Mouse (Mus musculus): ENCODE results near the gene Syt1.
A peak's percentile ranks its signal among the peaks of the same experiment; 100 is the strongest.

The Syt1 gene

DNA sequence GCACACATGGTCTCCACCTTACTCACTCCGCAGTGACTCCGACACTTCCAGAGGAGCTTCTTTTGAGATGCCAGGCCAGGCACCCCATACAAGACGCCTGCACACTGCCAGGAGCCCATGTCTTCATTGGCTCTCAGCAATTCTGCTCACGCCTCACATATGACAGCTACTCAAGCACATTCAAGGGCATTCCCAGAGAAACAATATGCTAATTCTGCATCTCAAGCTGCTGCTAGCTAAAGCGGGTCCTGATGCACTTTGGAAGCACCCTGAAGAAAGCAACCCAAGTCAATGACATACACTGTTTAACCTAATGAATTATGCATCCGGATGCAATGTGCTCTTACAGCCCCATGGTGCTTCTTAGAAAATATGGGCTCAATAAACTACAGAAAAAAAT is 247.1 kb downstream of the Syt1 start:
- DNase-seq (ENCODE audit: low spot score in 2 of 2), result no peak

DNA sequence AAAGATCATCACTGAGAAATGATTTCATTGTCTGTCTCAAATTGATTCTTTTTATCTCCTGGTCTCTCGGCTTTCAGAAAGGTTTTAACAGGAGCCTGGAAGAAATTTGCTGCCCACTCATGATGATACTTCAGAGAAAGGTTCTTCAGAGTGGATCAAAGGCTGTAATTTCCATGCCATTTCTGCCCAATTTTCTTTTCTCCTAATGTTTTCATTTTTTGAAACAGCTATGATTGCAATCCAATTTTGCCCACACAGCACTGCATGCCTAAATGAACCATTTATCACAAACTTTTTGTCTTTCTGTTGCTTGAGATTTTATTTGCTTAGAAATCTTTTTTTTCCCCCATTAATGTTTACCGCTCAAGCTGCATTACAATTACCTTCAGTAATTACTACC is 257.5 kb downstream of the Syt1 start:
- DNase-seq (ENCODE audit: low spot score in 2 of 2), result no peak

DNA sequence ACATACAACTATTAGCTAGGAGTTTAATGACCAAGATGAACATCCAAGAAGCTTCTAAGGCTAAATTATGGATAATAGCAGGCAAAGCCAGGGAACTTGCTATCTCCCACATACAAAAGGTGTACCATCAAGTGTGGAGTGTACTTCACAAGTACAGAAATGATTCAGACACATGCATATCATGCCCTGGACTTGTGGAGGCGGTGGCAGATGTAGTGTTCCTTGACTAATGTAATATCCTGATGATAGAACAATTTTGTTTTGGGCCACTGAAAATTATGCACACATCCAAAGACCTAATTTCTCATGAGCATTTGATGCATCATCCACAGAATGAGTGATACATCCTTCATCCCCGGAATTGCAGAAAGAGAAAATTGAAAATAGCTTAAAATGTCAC is 267.0 kb downstream of the Syt1 start:
- DNase-seq (ENCODE audit: low spot score in 2 of 2), result no peak

DNA sequence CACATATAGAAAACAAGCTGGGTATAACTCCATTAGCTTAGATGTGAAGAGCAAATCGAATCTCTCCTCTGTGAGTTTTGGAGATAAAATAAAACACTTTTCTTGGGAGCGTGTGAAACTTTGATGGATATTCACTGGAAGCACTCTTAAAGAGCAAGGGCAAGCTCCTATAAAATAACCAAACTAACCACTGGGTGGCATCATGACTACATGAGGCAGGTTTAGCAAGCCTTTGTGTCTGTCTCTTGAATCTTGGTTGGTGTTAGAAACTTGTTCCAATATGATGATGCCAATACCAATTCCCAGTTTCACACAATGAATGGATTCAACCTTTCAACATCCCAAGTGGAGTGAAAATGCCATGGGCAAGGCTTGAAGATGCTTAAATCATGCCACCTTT is 276.8 kb downstream of the Syt1 start:
- DNase-seq (ENCODE audit: low spot score in 2 of 2), result no peak

DNA sequence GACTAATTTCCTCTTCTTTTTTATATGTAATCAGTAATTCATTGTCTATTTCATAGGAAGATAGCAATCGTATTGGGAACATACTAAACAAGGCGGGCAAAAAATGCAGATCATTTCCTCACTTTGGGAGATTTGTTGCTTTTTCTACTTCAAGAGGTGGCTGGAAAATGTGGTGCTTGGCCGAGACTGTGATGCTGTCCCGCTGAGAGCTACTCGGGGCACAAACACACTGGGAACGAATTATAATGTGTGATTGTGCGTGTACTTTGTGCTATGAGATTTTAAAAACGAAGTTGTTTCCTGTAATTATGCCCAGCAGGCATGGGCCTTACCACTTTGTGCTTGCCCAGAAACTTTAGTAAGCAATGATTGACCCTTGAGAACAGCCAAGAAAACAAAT is 281.8 kb downstream of the Syt1 start:
- DNase-seq (ENCODE audit: low spot score in 2 of 2), result no peak

DNA sequence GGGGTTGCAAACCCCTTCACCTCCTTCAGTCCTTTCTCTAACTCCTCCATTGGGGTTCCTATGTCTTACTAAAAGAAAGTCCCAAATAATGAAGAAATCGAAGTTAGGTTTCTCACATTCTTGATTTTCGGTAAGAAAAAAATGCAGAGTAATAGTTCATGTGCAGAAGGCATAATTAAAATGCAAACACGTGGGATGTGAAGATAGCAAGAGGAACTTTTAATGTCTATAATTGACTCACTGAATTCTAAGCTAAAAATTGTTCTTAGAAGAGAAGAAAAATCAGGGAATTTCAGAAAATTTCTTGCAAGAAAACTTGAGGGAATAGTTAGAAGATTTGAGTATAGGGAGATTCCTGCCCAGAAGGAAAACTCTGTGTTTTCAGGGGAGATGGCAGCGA is 284.4 kb downstream of the Syt1 start:
- DNase-seq (ENCODE audit: low spot score in 2 of 2), result no peak

DNA sequence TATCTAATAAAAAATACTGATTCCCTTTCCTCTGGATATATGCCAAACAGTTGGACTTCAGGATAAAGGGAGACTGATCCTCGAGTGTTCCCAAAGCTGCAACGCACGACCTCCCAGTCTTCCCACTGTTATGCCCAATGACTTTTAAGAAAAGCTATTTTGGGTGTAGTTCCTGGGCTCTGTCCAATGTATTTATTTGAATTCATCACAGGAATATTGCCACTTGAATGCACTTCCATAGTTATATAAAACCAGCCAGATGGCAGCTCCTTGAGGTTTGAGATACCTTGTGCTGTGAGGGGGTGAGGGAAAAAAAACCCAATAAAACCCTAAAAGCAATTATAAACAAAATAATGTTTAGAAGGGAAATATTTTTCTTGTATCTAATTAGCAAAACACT is 285.9 kb downstream of the Syt1 start:
- no peak for DNase-seq (ENCODE audit: low spot score in 2 of 2)

DNA sequence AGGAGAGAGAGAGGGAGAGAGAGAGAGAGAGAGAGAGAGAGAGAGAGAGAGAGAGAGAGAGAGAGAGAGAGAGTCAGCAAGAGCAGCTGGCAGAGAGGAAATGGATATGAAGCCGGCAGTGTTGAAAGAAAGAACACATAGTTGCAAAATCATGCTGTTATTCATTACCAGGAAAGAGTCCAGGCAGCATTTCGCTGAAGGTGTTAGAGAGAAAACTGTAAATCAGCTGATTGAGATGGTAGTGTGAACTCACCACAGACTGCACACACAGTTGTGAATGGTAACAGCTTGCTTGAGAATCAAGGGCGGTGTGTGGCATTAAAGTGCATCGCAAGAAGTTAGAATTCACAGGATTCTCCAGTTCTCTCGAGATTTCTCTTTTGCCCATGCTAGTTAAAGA is 300.3 kb downstream of the Syt1 start:
- DNase-seq (ENCODE audit: low spot score in 2 of 2), result peak in 1 of 2 experiments; percentile 37

DNA sequence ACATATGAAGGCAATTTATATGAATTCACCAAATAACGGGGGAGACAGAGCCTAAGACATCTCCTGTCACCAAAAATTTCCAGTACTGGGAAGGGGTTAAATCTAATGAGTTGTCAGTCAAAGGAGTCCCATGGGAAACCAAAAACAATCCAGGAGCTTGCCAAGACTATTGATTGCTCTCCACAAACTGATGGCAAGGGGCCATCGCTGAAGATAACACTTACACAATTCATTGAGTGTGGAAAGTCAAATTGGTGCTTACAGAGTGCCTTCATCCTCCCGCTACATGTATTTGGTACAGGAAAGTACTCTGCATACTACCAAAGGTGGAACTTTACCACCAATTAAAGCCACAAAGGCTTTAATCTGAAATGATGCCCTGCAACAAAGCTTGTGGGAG is 305.1 kb downstream of the Syt1 start:
- DNase-seq (ENCODE audit: low spot score in 2 of 2), result no peak

DNA sequence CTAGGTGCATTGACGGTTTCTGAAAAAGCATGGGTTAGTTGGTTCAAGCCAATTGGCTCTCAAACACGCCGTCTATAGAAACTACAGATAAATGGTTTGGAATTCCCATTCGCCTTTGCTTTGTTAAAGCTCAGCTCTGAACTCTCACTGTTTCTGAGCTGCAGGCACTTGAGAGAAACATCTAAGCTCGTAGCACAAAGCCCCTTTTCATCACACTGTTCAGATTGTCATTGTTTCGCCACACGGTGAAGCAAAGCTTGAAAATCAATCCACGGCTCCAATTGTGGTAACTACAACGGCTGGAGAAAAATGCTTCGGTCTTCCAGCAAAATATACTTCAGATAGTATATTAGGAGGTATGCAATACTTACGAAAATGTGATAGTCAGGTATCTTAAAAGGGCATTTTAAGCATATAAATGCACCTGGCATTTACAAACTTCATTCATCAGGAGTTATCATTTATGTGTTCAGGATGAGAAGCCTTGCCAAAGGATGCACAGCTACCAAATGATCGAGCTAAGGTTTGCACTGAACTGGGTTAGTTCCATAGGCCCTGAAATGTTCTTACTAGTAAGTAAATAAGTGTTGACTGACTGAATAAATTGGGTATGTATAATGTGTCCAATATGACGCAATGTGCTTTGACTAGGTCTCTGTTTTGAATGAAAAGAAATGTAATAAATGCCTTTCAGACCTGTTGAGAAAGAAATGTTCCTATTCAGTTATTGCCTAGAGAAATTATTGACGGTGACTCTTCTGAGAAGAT is 309.2 kb downstream of the Syt1 start:
- no peak for DNase-seq (ENCODE audit: low spot score in 2 of 2)

DNA sequence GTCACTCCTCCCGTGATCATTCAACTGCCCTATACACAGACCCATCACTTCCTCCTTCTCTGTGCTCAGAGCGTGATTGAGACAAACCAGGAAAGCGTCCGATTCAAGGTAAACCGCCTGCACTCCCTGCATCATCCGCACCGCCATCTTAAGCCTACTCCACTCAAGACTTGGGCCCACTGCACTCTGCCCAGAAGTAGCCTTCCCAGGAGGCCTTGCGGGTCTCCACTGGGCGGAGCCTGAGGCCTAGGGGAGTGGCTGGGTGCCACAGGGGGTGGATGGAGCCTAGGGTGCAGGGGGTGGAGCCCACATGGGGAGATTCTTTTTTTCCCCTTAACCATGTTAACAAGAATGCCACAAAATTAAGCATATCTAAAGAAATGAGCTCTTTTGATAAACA is 310.8 kb downstream of the Syt1 start, which contains the start of gene Gm5136:
Gene Gm5136 (minus strand): TSS at position 215 of the 400 bp plus-strand sequence.
- DNase-seq (ENCODE audit: low spot score in 2 of 2), result no peak

DNA sequence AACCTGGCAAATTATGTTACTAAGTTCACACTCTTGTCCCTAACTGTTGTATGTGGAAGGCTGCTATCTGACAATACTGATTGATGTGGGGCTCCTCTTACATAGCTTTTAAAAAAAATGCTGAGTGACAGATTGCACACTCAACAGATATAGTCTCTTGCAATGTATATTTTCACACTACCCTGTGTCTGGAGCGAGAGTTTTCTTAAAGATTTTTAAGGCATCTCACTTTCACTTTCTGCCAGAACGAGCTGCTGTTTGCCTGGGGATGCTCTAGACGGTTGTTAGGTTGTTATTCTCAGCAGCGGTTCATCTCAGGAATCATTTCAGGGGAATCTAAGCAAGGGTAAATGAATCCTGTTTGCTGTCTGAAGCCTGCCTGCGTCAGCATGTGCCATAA is 313.7 kb downstream of the Syt1 start:
- no peak for DNase-seq (ENCODE audit: low spot score in 2 of 2)

DNA sequence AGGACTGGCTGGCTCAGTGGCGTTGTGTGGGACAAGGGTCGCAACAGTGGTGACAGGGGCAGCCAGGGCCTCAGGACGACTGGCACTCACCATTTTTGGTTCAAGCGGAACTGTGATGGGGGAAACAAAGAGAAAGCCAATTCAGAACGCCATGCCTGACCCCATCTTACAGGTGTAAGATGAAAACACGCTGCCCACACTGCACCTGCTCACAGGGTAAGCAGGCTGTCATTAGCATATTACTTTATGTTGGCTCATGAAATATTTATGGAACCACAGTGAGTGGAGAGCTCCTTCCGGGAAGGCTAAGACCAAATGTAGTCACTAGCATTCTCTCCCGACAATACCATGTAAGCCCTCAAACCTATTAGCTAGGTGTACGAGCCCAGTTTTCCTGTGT is 319.8 kb downstream of the Syt1 start:
- no peak for DNase-seq (ENCODE audit: low spot score in 2 of 2)

DNA sequence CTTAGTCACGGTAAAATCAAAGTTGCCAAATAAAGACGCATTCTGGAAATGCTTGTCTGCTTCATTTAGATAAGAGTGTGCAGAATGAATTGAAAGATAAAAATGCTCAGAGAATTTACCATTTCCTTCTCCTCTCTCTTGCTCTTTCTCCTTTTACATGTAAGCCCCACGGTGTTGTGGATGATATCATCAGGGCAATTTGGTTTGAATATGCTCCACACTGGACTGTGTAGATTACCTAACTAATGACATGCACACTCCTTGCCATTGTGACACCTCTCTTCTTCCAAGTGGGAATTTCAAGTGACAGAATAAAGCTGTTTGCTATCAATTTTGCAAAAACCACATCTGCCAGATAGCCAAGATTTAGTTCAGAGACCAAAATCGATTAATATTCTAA is 324.1 kb downstream of the Syt1 start:
- DNase-seq (ENCODE audit: low spot score in 2 of 2), result no peak

DNA sequence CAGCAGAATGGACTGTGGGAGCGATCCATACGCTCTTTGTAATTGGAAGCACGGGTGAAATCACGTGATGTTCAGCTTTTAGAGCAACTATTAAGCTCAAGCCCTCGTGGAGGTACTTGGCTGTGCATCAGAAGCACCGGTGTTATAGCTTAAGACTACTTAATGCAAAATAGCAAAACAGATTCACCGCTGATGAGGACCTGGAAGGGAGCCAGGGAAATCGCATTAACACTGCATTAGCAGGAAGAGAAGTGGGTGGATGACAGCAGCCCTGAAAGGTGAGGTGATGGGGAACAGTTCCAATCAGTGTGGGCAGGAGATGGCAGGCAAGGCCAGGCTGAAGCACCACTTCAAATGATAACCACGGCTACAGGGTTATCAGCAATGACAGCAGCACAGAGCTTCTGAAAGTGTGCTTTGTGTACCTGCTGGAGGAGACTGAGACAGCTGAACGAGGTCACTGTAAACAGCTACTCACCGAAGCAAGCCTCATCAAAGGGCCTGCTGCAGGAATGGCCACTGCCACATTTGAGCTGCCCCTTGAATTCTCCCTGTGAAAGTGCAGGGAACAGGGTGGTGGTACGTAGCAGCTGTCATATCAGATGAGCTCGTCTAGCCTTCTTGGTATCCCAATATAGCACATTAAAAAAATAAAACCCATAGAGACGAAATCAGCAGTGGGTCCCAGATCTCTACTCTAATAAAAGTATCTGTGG is 330.9 kb downstream of the Syt1 start:
- DNase-seq (ENCODE audit: low spot score in 2 of 2), result no peak

DNA sequence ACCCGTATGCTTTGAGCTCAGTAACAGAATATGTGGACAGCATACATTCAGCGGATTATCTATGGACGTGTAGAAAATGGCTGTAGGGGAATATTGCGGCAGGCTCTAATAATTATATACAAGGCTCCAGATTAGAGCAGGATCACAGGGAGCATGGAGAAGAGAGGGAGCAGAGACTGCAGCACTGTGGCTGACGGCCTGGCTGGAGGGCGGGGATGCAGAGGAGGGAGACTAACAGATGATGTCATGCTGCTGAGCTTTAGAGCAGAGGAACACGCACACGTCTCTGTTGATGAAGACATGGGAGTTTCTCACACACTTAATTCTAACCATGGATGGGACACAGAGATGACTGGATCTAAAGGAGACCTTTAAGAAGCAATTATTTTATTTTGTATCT is 333.7 kb downstream of the Syt1 start:
- DNase-seq (ENCODE audit: low spot score in 2 of 2), result no peak

DNA sequence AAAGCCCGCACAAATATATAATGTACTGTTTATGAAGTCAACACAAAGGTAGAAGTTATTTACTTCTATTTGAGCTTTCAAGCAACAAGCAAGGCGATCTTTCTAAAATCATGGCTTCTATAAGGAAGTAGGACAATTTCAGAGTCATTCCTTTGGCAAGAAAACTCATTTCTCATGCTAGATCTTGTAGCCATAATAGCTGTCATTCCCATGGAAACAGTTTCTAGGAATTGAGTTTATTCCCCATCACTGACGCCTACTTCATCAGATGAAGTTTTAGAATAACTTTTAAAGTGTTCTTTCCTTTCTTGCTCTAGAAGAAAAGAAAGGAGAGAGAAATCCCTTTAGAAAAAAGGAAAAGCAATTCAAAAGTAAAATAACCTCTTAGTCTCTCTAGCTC is 341.8 kb downstream of the Syt1 start:
- DNase-seq (ENCODE audit: low spot score in 2 of 2), result no peak

DNA sequence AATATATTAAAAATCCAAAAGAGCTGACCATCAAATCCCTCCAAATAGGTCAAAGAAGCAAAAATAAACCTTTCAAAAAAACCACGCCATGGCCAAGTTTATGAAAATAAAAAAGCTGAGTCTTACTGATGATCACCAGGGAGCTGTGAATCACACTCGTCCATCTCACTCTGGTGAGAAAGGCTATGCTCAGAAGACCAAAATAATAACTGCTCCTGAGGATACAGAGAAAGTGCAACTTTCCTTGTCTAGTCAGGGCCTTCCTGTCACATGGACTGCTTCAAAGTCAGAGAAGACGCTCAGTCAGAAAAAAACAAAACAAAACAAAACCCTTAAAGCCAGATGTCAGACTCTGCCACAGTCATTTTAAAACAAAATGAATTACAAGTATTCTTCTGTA is 350.5 kb downstream of the Syt1 start:
- DNase-seq (ENCODE audit: low spot score in 2 of 2), result no peak

DNA sequence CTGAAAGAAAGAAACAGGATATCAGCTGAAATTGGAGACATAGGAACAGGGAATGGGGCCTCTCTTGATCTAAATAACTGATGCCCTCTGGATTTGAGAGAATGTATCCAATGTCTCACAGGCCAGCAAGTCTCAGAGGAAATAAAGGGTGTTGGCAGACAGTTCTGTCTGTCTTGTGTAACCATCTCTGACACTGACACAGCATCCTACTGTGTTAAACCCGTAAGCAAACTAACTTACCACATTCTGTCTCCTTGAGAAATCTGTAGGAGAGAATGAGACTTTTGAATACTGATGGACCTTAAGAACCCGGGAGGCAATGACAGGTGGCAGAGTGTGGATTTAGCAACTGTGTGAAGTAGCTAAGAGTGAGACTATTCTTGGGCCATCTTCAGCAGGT is 352.5 kb downstream of the Syt1 start:
- no peak for DNase-seq (ENCODE audit: low spot score in 2 of 2)

DNA sequence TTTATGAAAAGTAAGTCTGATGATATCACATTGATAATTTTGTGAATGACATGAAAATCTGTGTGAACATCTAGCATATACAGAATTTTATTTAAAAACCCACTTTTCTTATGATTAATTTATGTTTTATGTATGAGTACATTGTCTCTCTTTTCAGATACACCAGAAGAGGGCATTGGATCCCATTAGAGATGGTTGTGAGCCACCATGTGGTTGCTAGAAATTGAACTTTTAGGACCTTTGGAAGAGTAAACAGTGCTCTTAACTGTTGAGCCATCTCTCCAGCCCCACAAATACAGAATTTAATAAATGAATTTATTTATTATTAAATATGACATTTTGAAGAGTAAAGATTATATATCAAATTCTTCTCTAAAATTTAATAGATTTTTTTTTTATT is 353.1 kb downstream of the Syt1 start:
- no peak for DNase-seq (ENCODE audit: low spot score in 2 of 2)

DNA sequence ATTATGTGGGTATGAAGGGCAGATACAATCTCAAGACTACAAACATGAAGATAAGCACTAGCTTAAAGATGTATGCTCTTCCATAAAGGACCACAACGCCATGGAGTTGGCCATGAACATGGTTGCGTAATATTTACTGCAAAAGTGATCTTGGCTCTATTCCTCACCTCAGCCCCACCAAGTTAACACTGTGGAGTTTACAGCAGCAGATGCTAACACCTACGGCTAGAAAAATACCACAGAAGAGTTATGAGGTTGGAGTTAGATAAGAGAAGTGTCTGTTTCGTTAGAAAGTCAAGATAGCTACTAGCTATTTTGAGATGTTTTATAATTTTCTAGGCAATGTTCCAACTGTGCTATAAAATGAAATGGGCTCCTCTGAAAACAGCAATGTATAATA is 353.9 kb downstream of the Syt1 start:
- no peak for DNase-seq (ENCODE audit: low spot score in 2 of 2)

DNA sequence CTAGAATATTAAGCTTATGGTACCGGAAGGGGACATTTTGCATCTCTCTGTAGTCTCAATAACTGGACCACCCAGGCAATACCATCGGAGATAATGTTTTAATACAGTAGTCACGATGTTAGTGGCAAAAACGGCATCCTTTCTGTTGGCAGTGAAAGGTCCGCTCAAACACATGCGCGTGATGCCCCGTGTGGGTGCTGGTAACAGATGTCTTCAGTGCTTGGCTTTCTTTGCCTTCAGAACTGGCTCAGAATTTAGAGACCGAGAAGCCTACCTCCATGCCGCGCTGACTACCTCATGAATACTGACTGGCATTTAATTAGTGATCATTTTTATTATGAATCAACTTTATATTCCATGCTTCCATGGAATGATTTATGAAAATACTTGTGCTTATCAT is 355.7 kb downstream of the Syt1 start:
- DNase-seq (ENCODE audit: low spot score in 2 of 2), result no peak

DNA sequence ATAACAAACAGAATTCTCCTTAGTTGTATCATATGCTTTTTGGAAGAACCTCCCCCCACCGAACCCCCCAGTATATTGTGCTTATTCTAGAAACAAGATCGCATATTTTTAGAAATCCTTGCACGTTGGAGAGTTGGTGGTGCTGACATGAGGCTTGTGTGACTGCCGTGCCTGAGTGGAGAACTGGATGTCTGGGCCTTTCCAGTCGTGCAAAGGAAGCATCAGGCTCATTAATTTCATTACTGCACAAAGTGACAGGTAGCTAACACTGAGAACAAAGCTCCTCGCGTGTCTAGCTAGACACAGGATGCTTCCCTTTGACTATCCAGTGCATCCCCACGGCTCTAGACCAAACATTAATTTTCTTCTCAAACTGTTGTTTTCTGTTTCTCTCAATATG is 358.0 kb downstream of the Syt1 start:
- DNase-seq (ENCODE audit: low spot score in 2 of 2), result no peak

DNA sequence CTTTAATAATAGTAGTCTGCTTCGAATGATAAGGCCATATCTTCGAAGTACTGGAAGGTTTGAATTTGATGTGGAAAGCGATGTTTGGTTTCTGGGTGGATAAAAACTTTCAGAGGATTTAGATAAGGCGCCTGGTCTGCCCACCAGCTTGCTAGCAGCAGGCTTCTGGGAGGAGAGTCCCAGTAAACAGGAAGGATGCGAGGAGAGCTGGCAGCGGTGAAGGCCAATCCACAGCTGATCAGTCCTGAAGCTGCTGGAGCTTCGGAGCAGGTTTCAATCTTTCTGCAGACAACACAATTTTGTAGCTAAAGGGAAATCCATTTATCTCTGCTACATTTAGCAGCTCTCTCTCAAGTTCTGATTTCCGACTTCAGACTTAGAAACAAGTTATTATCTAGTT is 358.7 kb downstream of the Syt1 start:
- DNase-seq (ENCODE audit: low spot score in 2 of 2), result no peak
